Mouse (Mus musculus): ENCODE data around the gene Ube2a. TPM values are rescaled to one million over a fixed set of nuclear protein-coding genes. Genes with fewer than 3 reads are reported as not detected.
"Not testable (repeated sequence)": the region's sequence is repeated elsewhere in the genome, so short reads cannot be mapped to it uniquely, and the experiment has no call there.

Gene Ube2a
- total RNA-seq, 2 experiments from 2014 or later, result 13.8 to 78.0 TPM

- ATAC-seq (replicated peaks; ENCODE audit: low FRiP score, poor library complexity, severe bottlenecking), result peak; percentile 57; the same call in 1 of the 2 replicates
Measured at GRCm38 (mm10) chrX:36884719-36885118, 11.0 kb downstream of the Ube2a start.

- ATAC-seq (replicated peaks; ENCODE audit: low FRiP score, poor library complexity, severe bottlenecking), result not testable (repeated sequence)
Measured at GRCm38 (mm10) chrX:36898931-36899330, 25.2 kb downstream of the Ube2a start.

GRCm38 (mm10) chrX:36901655-36902054, 28.0 kb downstream of the Ube2a start:
- ATAC-seq (replicated peaks; ENCODE audit: low FRiP score, poor library complexity, severe bottlenecking), result no peak

- peak; percentile 56; the same call in 1 of the 2 replicates for ATAC-seq (replicated peaks; ENCODE audit: low FRiP score, poor library complexity, severe bottlenecking)
Measured at GRCm38 (mm10) chrX:36902321-36903114, 28.8 kb downstream of the Ube2a start, which contains the start of gene Nkrf. TSS of gene Nkrf (minus strand) at chrX:36902899.

- peak; percentile 98 for ATAC-seq (replicated peaks; ENCODE audit: low FRiP score, poor library complexity, severe bottlenecking)
Measured at GRCm38 (mm10) chrX:36903115-36903768, 29.5 kb downstream of the Ube2a start.

GRCm38 (mm10) chrX:36906539-36906938, 32.8 kb downstream of the Ube2a start:
- ATAC-seq (replicated peaks; ENCODE audit: low FRiP score, poor library complexity, severe bottlenecking), result no peak

- ATAC-seq (replicated peaks; ENCODE audit: low FRiP score, poor library complexity, severe bottlenecking), result peak; percentile 67; the same call in 1 of the 2 replicates
Measured at GRCm38 (mm10) chrX:36911343-36911742, 37.6 kb downstream of the Ube2a start.

GRCm38 (mm10) chrX:36917749-36918148, 44.0 kb downstream of the Ube2a start:
- ATAC-seq (replicated peaks; ENCODE audit: low FRiP score, poor library complexity, severe bottlenecking), result no peak

- no peak for ATAC-seq (replicated peaks; ENCODE audit: low FRiP score, poor library complexity, severe bottlenecking)
Measured at GRCm38 (mm10) chrX:36921346-36921745, 47.6 kb downstream of the Ube2a start.

GRCm38 (mm10) chrX:36928791-36929190, 55.1 kb downstream of the Ube2a start:
- no peak for ATAC-seq (replicated peaks; ENCODE audit: low FRiP score, poor library complexity, severe bottlenecking)

- ATAC-seq (replicated peaks; ENCODE audit: low FRiP score, poor library complexity, severe bottlenecking), result no peak
Measured at GRCm38 (mm10) chrX:36929694-36930093, 56.0 kb downstream of the Ube2a start.

- no peak for ATAC-seq (replicated peaks; ENCODE audit: low FRiP score, poor library complexity, severe bottlenecking)
Measured at GRCm38 (mm10) chrX:36930574-36930973, 56.9 kb downstream of the Ube2a start.

Other genes with a start within 250 kb of the Ube2a start
- 0.36 TPM in 1 of 2 replicates, not detected in the other for gene Akap17b, start 228.5 kb upstream of the Ube2a start, total RNA-seq (2015; ENCODE audit: low replicate concordance)
- gene Akap17b, start 228.5 kb upstream of the Ube2a start, total RNA-seq (2017; ENCODE audit: low replicate concordance), result 0.26 TPM in 1 of 2 replicates, not detected in the other
- gene Slc25a43, start 130.2 kb upstream of the Ube2a start, total RNA-seq (2015; ENCODE audit: low replicate concordance), result not detected in 2 replicates
- gene Slc25a43, start 130.2 kb upstream of the Ube2a start, total RNA-seq (2017; ENCODE audit: low replicate concordance), result not detected in 2 replicates
- gene Slc25a5, start 78.2 kb upstream of the Ube2a start, total RNA-seq (2015; ENCODE audit: low replicate concordance), result 208 and 285 TPM in 2 replicates
- 144 and 176 TPM in 2 replicates for gene Slc25a5, start 78.2 kb upstream of the Ube2a start, total RNA-seq (2017; ENCODE audit: low replicate concordance)
- 12.3 and 31.4 TPM in 2 replicates for gene C330007P06Rik, start 211 bp downstream of the Ube2a start, total RNA-seq (2015; ENCODE audit: low replicate concordance)
- 28.6 and 39.3 TPM in 2 replicates for gene C330007P06Rik, start 211 bp downstream of the Ube2a start, total RNA-seq (2017; ENCODE audit: low replicate concordance)
- gene Nkrf, start 29.0 kb downstream of the Ube2a start, total RNA-seq (2015; ENCODE audit: low replicate concordance), result 5.0 and 5.4 TPM in 2 replicates
- 1.1 and 3.6 TPM in 2 replicates for gene Nkrf, start 29.0 kb downstream of the Ube2a start, total RNA-seq (2017; ENCODE audit: low replicate concordance)
- gene Sept6, start 117.9 kb downstream of the Ube2a start, total RNA-seq (2015; ENCODE audit: low replicate concordance), result 10.5 and 18.4 TPM in 2 replicates
- 3.9 and 6.8 TPM in 2 replicates for gene Sept6, start 117.9 kb downstream of the Ube2a start, total RNA-seq (2017; ENCODE audit: low replicate concordance)
- not detected in 2 replicates for gene Sowahd, start 174.9 kb downstream of the Ube2a start, total RNA-seq (2015; ENCODE audit: low replicate concordance)
- not detected in 2 replicates for gene Sowahd, start 174.9 kb downstream of the Ube2a start, total RNA-seq (2017; ENCODE audit: low replicate concordance)
- 436 and 515 TPM in 2 replicates for gene Rpl39, start 211.5 kb downstream of the Ube2a start, total RNA-seq (2015; ENCODE audit: low replicate concordance)
- gene Rpl39, start 211.5 kb downstream of the Ube2a start, total RNA-seq (2017; ENCODE audit: low replicate concordance), result 335 and 802 TPM in 2 replicates
- 55.1 and 75.5 TPM in 2 replicates for gene Upf3b, start 236.4 kb downstream of the Ube2a start, total RNA-seq (2015; ENCODE audit: low replicate concordance)
- gene Upf3b, start 236.4 kb downstream of the Ube2a start, total RNA-seq (2017; ENCODE audit: low replicate concordance), result 74.7 and 95.0 TPM in 2 replicates

All from erythroid progenitor cell, adult 5-6 weeks (primary cell).